Mouse (Mus musculus): ENCODE measurements around the gene Strc. TPM values are rescaled to one million over a fixed set of nuclear protein-coding genes. Genes with fewer than 3 reads are reported as not detected.

Strc gene
- polyA plus RNA-seq, 1 experiment from 2014 or later = 0.03 TPM

DNA sequence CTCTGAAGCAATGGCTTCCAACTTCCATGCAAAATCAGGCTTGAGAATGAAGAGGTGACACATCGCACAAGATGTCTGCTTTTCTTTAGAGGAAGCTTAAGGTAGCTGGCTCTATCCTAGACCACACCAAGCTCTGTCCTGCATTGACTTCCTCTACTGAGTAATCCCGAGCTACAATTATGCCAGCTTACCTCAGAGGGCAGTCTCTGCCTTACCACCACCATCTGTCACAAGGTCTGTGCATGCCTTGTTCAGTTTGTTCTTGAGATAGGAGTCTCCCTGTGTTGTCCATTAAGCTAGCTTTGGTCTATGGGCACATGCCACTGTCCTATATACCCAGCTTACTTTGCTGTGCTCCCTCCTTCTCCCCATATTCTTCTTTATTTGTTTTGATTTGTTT is 57.5 kb downstream of the Strc start:
- H3K4me1 ChIP-seq (ENCODE audit: control insufficient read depth, insufficient read depth, low read depth, low read length) = no peaks in the 10 kb centered on the region
- H3K4me3 ChIP-seq (ENCODE audit: low read length) = no peak overlapping the region
- no peak overlapping the region for H3K4me2 ChIP-seq (ENCODE audit: low read length)
- WGBS = 94% methylated on average over 2 of the region's 2 CpGs
- H3K36me3 ChIP-seq (ENCODE audit: control insufficient read depth, insufficient read depth, low read length) = peaks cover 14% of the 10 kb centered on the region
- ATAC-seq = no peak
- no peaks in the 10 kb centered on the region for H3K9me3 ChIP-seq (ENCODE audit: control insufficient read depth, low read length)
- H3K27ac ChIP-seq (ENCODE audit: low read depth, low read length) = no peak overlapping the region
- H3K9ac ChIP-seq (ENCODE audit: low read depth, low read length) = no peak overlapping the region
- no peaks in the 10 kb centered on the region for H3K27me3 ChIP-seq (replicated peaks; ENCODE audit: control insufficient read depth, insufficient read depth, low read length)

- H3K9me3 ChIP-seq (ENCODE audit: control insufficient read depth, low read length) = no peaks in the 10 kb centered on the region
- no peak overlapping the region for H3K9ac ChIP-seq (ENCODE audit: low read depth, low read length)
- H3K27ac ChIP-seq (ENCODE audit: low read depth, low read length) = no peak overlapping the region
- no peaks in the 10 kb centered on the region for H3K27me3 ChIP-seq (replicated peaks; ENCODE audit: control insufficient read depth, insufficient read depth, low read length)
- H3K4me2 ChIP-seq (ENCODE audit: low read length) = no peak overlapping the region
- no peak for ATAC-seq
- H3K4me3 ChIP-seq (ENCODE audit: low read length) = no peak overlapping the region
- H3K36me3 ChIP-seq (ENCODE audit: control insufficient read depth, insufficient read depth, low read length) = peaks cover 8% of the 10 kb centered on the region
- WGBS = 88% methylated on average over 10 of the region's 10 CpGs
- no peaks in the 10 kb centered on the region for H3K4me1 ChIP-seq (ENCODE audit: control insufficient read depth, insufficient read depth, low read depth, low read length)
Measured at GRCm38 (mm10) chr2:121323693-121324470, 63.1 kb downstream of the Strc start.

DNA sequence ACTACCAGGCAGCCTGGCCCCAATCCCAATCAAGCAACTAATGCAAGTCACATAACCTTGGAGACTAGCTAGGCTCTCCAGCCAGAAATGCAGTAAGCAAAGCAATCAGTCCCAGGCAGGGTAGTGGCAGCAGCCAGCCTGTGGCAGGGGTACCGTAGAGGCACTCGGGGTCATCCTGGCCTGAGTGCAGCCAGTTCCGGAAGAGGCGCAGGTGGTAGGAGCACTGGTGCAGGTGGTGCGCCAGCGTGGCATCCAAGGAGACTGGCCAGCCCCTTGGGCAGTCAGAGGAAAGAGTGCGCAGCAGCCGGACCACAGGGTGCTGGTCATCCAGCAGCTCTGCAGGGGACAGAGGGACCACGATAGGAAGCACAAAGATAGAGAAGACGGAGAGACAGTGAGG is 63.9 kb downstream of the Strc start:
- Histone ChIP-seq H3K9me3 (ENCODE audit: control insufficient read depth, low read length) (no peaks in the 10 kb centered on the region), H3K4me3 (ENCODE audit: low read length) (no peak overlapping the region), H3K27ac (ENCODE audit: low read depth, low read length) (no peak overlapping the region), H3K4me2 (ENCODE audit: low read length) (no peak overlapping the region), H3K36me3 (ENCODE audit: control insufficient read depth, insufficient read depth, low read length) (peaks cover 8% of the 10 kb centered on the region), H3K4me1 (ENCODE audit: control insufficient read depth, insufficient read depth, low read depth, low read length) (no peaks in the 10 kb centered on the region), H3K27me3 (replicated peaks; ENCODE audit: control insufficient read depth, insufficient read depth, low read length) (no peaks in the 10 kb centered on the region), H3K9ac (ENCODE audit: low read depth, low read length) (no peak overlapping the region)
- 91% methylated on average over 10 of the region's 10 CpGs for WGBS
- ATAC-seq = no peak

- no peak overlapping the region for H3K9ac ChIP-seq (ENCODE audit: low read depth, low read length)
- no peak overlapping the region for H3K4me2 ChIP-seq (ENCODE audit: low read length)
- 77% methylated on average over 8 of the region's 8 CpGs for WGBS
- H3K4me3 ChIP-seq (ENCODE audit: low read length) = no peak overlapping the region
- peaks cover 9% of the 10 kb centered on the region for H3K36me3 ChIP-seq (ENCODE audit: control insufficient read depth, insufficient read depth, low read length)
- H3K9me3 ChIP-seq (ENCODE audit: control insufficient read depth, low read length) = no peaks in the 10 kb centered on the region
- no peak for ATAC-seq
- H3K27ac ChIP-seq (ENCODE audit: low read depth, low read length) = no peak overlapping the region
- H3K4me1 ChIP-seq (ENCODE audit: control insufficient read depth, insufficient read depth, low read depth, low read length) = no peaks in the 10 kb centered on the region
- H3K27me3 ChIP-seq (replicated peaks; ENCODE audit: control insufficient read depth, insufficient read depth, low read length) = no peaks in the 10 kb centered on the region
Measured at GRCm38 (mm10) chr2:121316278-121316677, 70.7 kb downstream of the Strc start.

Other genes with a start within 250 kb of the Strc start
- gene Adal, start 246.7 kb downstream of the Strc start, polyA plus RNA-seq (2015; fragmentation: Nextera tagmentation; extraction: Ambion mirVana) = 25.2 and 25.6 TPM in 2 replicates
- 18.1 and 18.5 TPM in 2 replicates for gene Lcmt2, start 246.5 kb downstream of the Strc start, polyA plus RNA-seq (2015; fragmentation: Nextera tagmentation; extraction: Ambion mirVana)
- 38.3 and 45.0 TPM in 2 replicates for gene Tubgcp4, start 216.5 kb downstream of the Strc start, polyA plus RNA-seq (2015; fragmentation: Nextera tagmentation; extraction: Ambion mirVana)
- gene Zscan29, start 216.0 kb downstream of the Strc start, polyA plus RNA-seq (2015; fragmentation: Nextera tagmentation; extraction: Ambion mirVana) = 6.9 and 7.0 TPM in 2 replicates
- 134 and 146 TPM in 2 replicates for gene Trp53bp1, start 115.8 kb downstream of the Strc start, polyA plus RNA-seq (2015; fragmentation: Nextera tagmentation; extraction: Ambion mirVana)
- 29.6 and 46.5 TPM in 2 replicates for gene Map1a, start 97.6 kb downstream of the Strc start, polyA plus RNA-seq (2015; fragmentation: Nextera tagmentation; extraction: Ambion mirVana)
- 22.6 and 23.2 TPM in 2 replicates for gene Ppip5k1, start 31.8 kb downstream of the Strc start, polyA plus RNA-seq (2015; fragmentation: Nextera tagmentation; extraction: Ambion mirVana)
- gene Ckmt1, start 29.5 kb downstream of the Strc start, polyA plus RNA-seq (2015; fragmentation: Nextera tagmentation; extraction: Ambion mirVana) = 137 and 165 TPM in 2 replicates
- gene Pdia3, start 26.6 kb upstream of the Strc start, polyA plus RNA-seq (2015; fragmentation: Nextera tagmentation; extraction: Ambion mirVana) = 379 and 403 TPM in 2 replicates
- 3.5 and 3.6 TPM in 2 replicates for gene Catsper2, start 26.6 kb upstream of the Strc start, polyA plus RNA-seq (2015; fragmentation: Nextera tagmentation; extraction: Ambion mirVana)
- 2.4 and 3.0 TPM in 2 replicates for gene Ell3, start 57.1 kb upstream of the Strc start, polyA plus RNA-seq (2015; fragmentation: Nextera tagmentation; extraction: Ambion mirVana)
- 254 and 262 TPM in 2 replicates for gene Serf2, start 62.0 kb upstream of the Strc start, polyA plus RNA-seq (2015; fragmentation: Nextera tagmentation; extraction: Ambion mirVana)
- gene Hypk, start 66.1 kb upstream of the Strc start, polyA plus RNA-seq (2015; fragmentation: Nextera tagmentation; extraction: Ambion mirVana) = 99.2 and 122 TPM in 2 replicates
- gene Serinc4, start 69.6 kb upstream of the Strc start, polyA plus RNA-seq (2015; fragmentation: Nextera tagmentation; extraction: Ambion mirVana) = 0.95 and 1.2 TPM in 2 replicates
- gene Mfap1b, start 86.9 kb upstream of the Strc start, polyA plus RNA-seq (2015; fragmentation: Nextera tagmentation; extraction: Ambion mirVana) = 68.2 and 71.2 TPM in 2 replicates
- 28.4 and 28.6 TPM in 2 replicates for gene Mfap1a, start 119.5 kb upstream of the Strc start, polyA plus RNA-seq (2015; fragmentation: Nextera tagmentation; extraction: Ambion mirVana)
- 3.2 TPM in 2 replicates for gene Wdr76, start 119.6 kb upstream of the Strc start, polyA plus RNA-seq (2015; fragmentation: Nextera tagmentation; extraction: Ambion mirVana)

All from hindbrain, embryonic 16.5 days (tissue).